Comparison of ENCODE assay signal across 14 mouse cellular contexts in the genomic region with DNA sequence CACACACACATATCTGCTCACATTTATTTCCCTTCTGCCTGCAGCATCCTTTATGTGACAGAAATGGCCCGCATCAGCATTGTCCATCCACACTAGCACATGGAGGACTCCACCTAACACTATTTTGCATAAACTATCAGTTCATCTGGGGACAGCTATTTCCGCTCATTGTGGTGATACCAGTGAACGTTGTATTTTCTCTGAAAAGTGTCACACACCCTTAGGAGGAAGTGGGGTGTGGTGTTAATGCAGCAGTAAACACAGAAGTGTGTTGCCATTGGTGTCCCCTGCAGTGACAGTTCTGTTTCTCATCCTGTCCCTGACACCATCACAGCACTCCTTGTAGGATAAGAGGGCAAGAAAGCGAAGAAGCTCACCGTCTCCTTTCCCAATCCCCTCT. TPM values are rescaled to one million over a fixed set of nuclear protein-coding genes. Genes with fewer than 3 reads are reported as not detected.
DNase-seq lines count a peak whose midpoint lies in the region; ATAC-seq and TF ChIP-seq lines count a peak whose summit lies in the region.
"Had no signal": no experiment of that assay in that cellular context is flagged by ENCODE, and none has a peak within 500 bp of the region (broad histone marks: within the 10 kb centered on the region; RNA-seq: fewer than 3 reads in every experiment).

No protein-coding gene starts in this region.

- WGBS in lung, embryonic 16.5 days = 64% methylated on average over 5 of the region's 5 CpGs
- 65% methylated on average over 5 of the region's 5 CpGs for WGBS in small intestine, adult 2 months
- 83% methylated on average over 5 of the region's 5 CpGs for WGBS in midbrain, embryonic 10.5 days

- no peak for TF ChIP-seq POLR2A in small intestine, adult 2 months (IDR thresholded peaks at IDR 0.05; ENCODE audit: low read depth, low read length)

- H3K9me3 ChIP-seq in lung, embryonic 16.5 days (ENCODE audit: control insufficient read depth, low read length) = no peaks in the 10 kb centered on the region
- H3K9me3 ChIP-seq in midbrain, embryonic 10.5 days (replicated peaks) = no peaks in the 10 kb centered on the region
- H3K9me3 ChIP-seq: neural tube, embryonic 12.5 days had no signal

- no peaks in the 10 kb centered on the region for H3K36me3 ChIP-seq in lung, embryonic 16.5 days (ENCODE audit: control insufficient read depth, insufficient read depth, low read length)
- no peaks in the 10 kb centered on the region for H3K36me3 ChIP-seq in small intestine, adult 2 months (ENCODE audit: control insufficient read depth, insufficient read depth, low read length)
- H3K36me3 ChIP-seq in midbrain, embryonic 10.5 days = no peaks in the 10 kb centered on the region
- H3K36me3 ChIP-seq: neural tube, embryonic 12.5 days had no signal

- H3K9ac ChIP-seq in lung, embryonic 16.5 days (ENCODE audit: low read length) = no peak overlapping the region
- H3K9ac ChIP-seq: neural tube, embryonic 12.5 days had no signal

- H3K27ac ChIP-seq in lung, embryonic 16.5 days (ENCODE audit: low read length) = no peak overlapping the region
- peak overlapping the region; percentile 62 for H3K27ac ChIP-seq in small intestine, adult 2 months (ENCODE audit: insufficient read depth, low read depth, low read length)
- no peak overlapping the region for H3K27ac ChIP-seq in midbrain, embryonic 10.5 days (replicated peaks)
- H3K27ac ChIP-seq: gastrocnemius, adult 2 months; macrophage; neural tube, embryonic 12.5 days had no signal

- no peak for TF ChIP-seq CTCF in small intestine, adult 2 months (IDR thresholded peaks at IDR 0.05; ENCODE audit: extremely low read depth, insufficient read length, insufficient replicate concordance, low read depth, low read length)

- no peaks in the 10 kb centered on the region for H3K27me3 ChIP-seq in lung, embryonic 16.5 days (ENCODE audit: control insufficient read depth, insufficient read depth, low read depth, low read length)
- no peaks in the 10 kb centered on the region for H3K27me3 ChIP-seq in small intestine, adult 2 months (ENCODE audit: control insufficient read depth, insufficient read depth, low read length)
- H3K27me3 ChIP-seq in midbrain, embryonic 10.5 days (ENCODE audit: low read depth, poor library complexity, severe bottlenecking) = no peaks in the 10 kb centered on the region
- H3K27me3 ChIP-seq: neural tube, embryonic 12.5 days had no signal

- peak; percentile 6 for DNase-seq in adrenal gland, postnatal 14 days
- no peak for DNase-seq in adrenal gland, postnatal 25 days
- DNase-seq in spleen, postnatal 36 days (ENCODE audit: low spot score in 2 of 2) = peak; percentile 37 to 45
- no peak for DNase-seq in spleen, postnatal 4 days (ENCODE audit: low spot score in 2 of 2)
- DNase-seq in midbrain, embryonic 10.5 days (ENCODE audit: low spot score) = no peak
- DNase-seq in testis, postnatal 14 days (ENCODE audit: low spot score) = no peak
- DNase-seq: cerebellum, postnatal 25 days; gastrocnemius, adult 2 months; thymus, adult 18-20 months had no signal

- H3K4me2 ChIP-seq in lung, embryonic 16.5 days (ENCODE audit: low read depth, low read length) = no peak overlapping the region
- H3K4me2 ChIP-seq: neural tube, embryonic 12.5 days had no signal

- no peaks in the 10 kb centered on the region for H3K4me1 ChIP-seq in lung, embryonic 16.5 days (replicated peaks; ENCODE audit: control insufficient read depth, insufficient read depth, low read length)
- H3K4me1 ChIP-seq in small intestine, adult 2 months (ENCODE audit: control insufficient read depth, insufficient read depth, insufficient read length, low read length) = no peaks in the 10 kb centered on the region
- no peaks in the 10 kb centered on the region for H3K4me1 ChIP-seq in midbrain, embryonic 10.5 days
- H3K4me1 ChIP-seq: neural tube, embryonic 12.5 days had no signal

- H3K4me3 ChIP-seq in lung, embryonic 16.5 days (ENCODE audit: low read length) = no peak overlapping the region
- no peak overlapping the region for H3K4me3 ChIP-seq in small intestine, adult 2 months (ENCODE audit: low read depth, low read length)
- no peak overlapping the region for H3K4me3 ChIP-seq in midbrain, embryonic 10.5 days
- H3K4me3 ChIP-seq: gastrocnemius, adult 2 months; neural tube, embryonic 12.5 days had no signal

- 0 out of 2 replicates have a peak, but pooled peaks have one; percentile 5 for ATAC-seq in lung, embryonic 16.5 days (ENCODE audit: low read depth)
- ATAC-seq: intestine, embryonic 16.5 days had no signal

RNA-seq across cellular contexts. Expression of a gene that starts 46.2 kb away (rescaled TPM):
- 2.7 and 7.1 TPM in 2 replicates for total RNA-seq in adrenal gland, postnatal 14 days (2021)
- 2.3 and 2.8 TPM in 2 replicates for total RNA-seq in adrenal gland, postnatal 25 days (2021)
- polyA plus RNA-seq in lung, embryonic 16.5 days (2015; fragmentation: Nextera tagmentation; extraction: Ambion mirVana) = 2.4 and 2.8 TPM in 2 replicates
- 1.0 and 1.1 TPM in 2 replicates for polyA plus RNA-seq in small intestine, adult 2 months (2012; rRNA removed)
- polyA plus RNA-seq in midbrain, embryonic 10.5 days (2016; fragmentation: Nextera tagmentation; extraction: Ambion mirVana) = 1.8 and 2.0 TPM in 2 replicates

Comparison
In these comparisons a context has a peak if more than half of its experiments do, and no peak if none do; other contexts are left out.
1. DNase-seq: peak in adrenal gland, postnatal 14 days (single experiment) and spleen, postnatal 36 days (2 of 2); none in adrenal gland, postnatal 25 days (single experiment), spleen, postnatal 4 days (0 of 2), midbrain, embryonic 10.5 days (single experiment) and testis, postnatal 14 days (single experiment).